In the genomic region with DNA sequence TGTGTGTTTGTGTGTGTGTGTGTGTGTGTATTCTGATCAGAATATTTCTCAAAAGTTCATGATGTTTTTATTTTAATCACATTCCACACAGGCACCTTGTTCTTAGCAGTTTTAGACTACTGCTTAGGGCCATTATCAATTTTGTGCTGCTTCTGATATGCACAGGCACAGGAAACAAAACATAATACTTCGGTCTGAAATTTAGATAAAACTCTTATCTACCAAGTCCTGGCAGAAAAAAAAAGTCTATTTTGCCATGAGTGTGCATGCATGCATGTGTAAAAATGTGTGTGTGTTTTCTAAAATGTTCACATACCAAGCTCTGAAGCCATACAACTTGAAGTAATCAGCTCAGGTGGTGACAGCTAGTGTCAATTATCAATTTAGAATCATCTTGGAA, we compare ENCODE assay signal across 45 mouse cellular contexts. TPM values are rescaled to one million over a fixed set of nuclear protein-coding genes. Genes with fewer than 3 reads are reported as not detected.
"Had no signal": no experiment of that assay in that cellular context is flagged by ENCODE, and none has a peak within 500 bp of the region (broad histone marks: within the 10 kb centered on the region; RNA-seq: fewer than 3 reads in every experiment).

No protein-coding gene starts in this region.

- H3K4me1 ChIP-seq: heart, embryonic 10.5 days; heart, embryonic 12.5 days; heart, embryonic 13.5 days; heart, embryonic 15.5 days; hindbrain, embryonic 10.5 days; hindbrain, embryonic 13.5 days; hindbrain, embryonic 15.5 days; intestine, embryonic 15.5 days; kidney, embryonic 15.5 days had no signal

- H3K4me3 ChIP-seq: heart, adult 2 months; heart, embryonic 10.5 days; heart, embryonic 12.5 days; heart, embryonic 13.5 days; heart, embryonic 15.5 days; hindbrain, embryonic 10.5 days; hindbrain, embryonic 13.5 days; hindbrain, embryonic 15.5 days; intestine, embryonic 15.5 days; kidney, embryonic 15.5 days; layer of hippocampus, adult 2 months had no signal

- H3K4me2 ChIP-seq: heart, embryonic 11.5 days; heart, embryonic 12.5 days; heart, embryonic 13.5 days; heart, embryonic 15.5 days; hindbrain, embryonic 13.5 days; hindbrain, embryonic 14.5 days; hindbrain, embryonic 15.5 days; intestine, embryonic 15.5 days; kidney, embryonic 15.5 days had no signal

- DNase-seq: heart, adult 2 months; heart, postnatal 10 days; heart, postnatal 14 days; heart, postnatal 36 days; heart, postnatal 4 days; kidney, adult 11 months; kidney, adult 18-20 months; kidney, adult 2 months; kidney, adult 8-10 months; kidney, adult 9 months; kidney, postnatal 10 days; kidney, postnatal 14 days; kidney, postnatal 25 days; kidney, postnatal 36 days; kidney, postnatal 4 days; layer of hippocampus, adult 9-11 months; layer of hippocampus, postnatal 36 days had no signal

- ATAC-seq: hindbrain, embryonic 16.5 days; hindbrain, postnatal 0 days; inflammation-experienced regulatory T-cells, adult 6 months; intestine, embryonic 15.5 days; intestine, embryonic 16.5 days; intestine, postnatal 0 days had no signal

- H3K36me3 ChIP-seq: heart, embryonic 10.5 days; heart, embryonic 12.5 days; heart, embryonic 13.5 days; heart, embryonic 15.5 days; hindbrain, embryonic 10.5 days; hindbrain, embryonic 13.5 days; hindbrain, embryonic 15.5 days; intestine, embryonic 15.5 days; kidney, embryonic 15.5 days had no signal

- H3K9ac ChIP-seq: heart, embryonic 12.5 days; heart, embryonic 13.5 days; heart, embryonic 15.5 days; hindbrain, embryonic 13.5 days; hindbrain, embryonic 14.5 days; hindbrain, embryonic 15.5 days; intestine, embryonic 15.5 days; kidney, embryonic 15.5 days had no signal

- H3K27ac ChIP-seq: heart, adult 2 months; heart, embryonic 10.5 days; heart, embryonic 13.5 days; heart, embryonic 15.5 days; hindbrain, embryonic 10.5 days; hindbrain, embryonic 13.5 days; hindbrain, embryonic 14.5 days; hindbrain, embryonic 15.5 days; hindbrain, postnatal 0 days; intestine, embryonic 15.5 days; kidney, embryonic 15.5 days; kidney, postnatal 0 days; layer of hippocampus, adult 2 months had no signal

- H3K9me3 ChIP-seq: heart, embryonic 10.5 days; heart, embryonic 12.5 days; heart, embryonic 13.5 days; heart, embryonic 15.5 days; hindbrain, embryonic 10.5 days; hindbrain, embryonic 13.5 days; hindbrain, embryonic 15.5 days; intestine, embryonic 15.5 days; kidney, embryonic 15.5 days had no signal

- H3K27me3 ChIP-seq: heart, embryonic 12.5 days; heart, embryonic 13.5 days; heart, embryonic 15.5 days; hindbrain, embryonic 13.5 days; hindbrain, embryonic 15.5 days; intestine, embryonic 15.5 days; kidney, embryonic 15.5 days had no signal

RNA-seq across cellular contexts. Expression of a gene that starts 14.3 kb away (rescaled TPM):
- polyA plus RNA-seq: inflammation-experienced regulatory T-cells, adult 6 months had no signal

RNA-seq across cellular contexts. Expression of a gene that starts 21.7 kb away (rescaled TPM):
- total RNA-seq: heart, adult 2 months; heart, adult 8-10 months; heart, postnatal 10 days; heart, postnatal 14 days; heart, postnatal 25 days; heart, postnatal 36 days; heart, postnatal 4 days; hematopoietic stem cell, adult 5-6 weeks had no signal
- polyA plus RNA-seq: heart, adult 2 months; heart, embryonic 10.5 days; heart, embryonic 11.5 days; heart, embryonic 12.5 days; heart, embryonic 13.5 days; heart, embryonic 14.5 days; heart, embryonic 15.5 days; heart, postnatal 0 days; hindbrain, embryonic 10.5 days; hindbrain, embryonic 11.5 days; hindbrain, embryonic 13.5 days; hindbrain, embryonic 14.5 days; hindbrain, embryonic 15.5 days; inflammation-experienced regulatory T-cells, adult 6 months; intestine, embryonic 14.5 days; intestine, embryonic 15.5 days; intestine, embryonic 16.5 days; intestine, postnatal 0 days; kidney, adult 2 months; kidney, embryonic 14.5 days; kidney, embryonic 15.5 days; kidney, embryonic 16.5 days; kidney, postnatal 0 days; large intestine, adult 2 months had no signal
